Mouse (Mus musculus) liver, embryonic 16.5 days (tissue): ENCODE data around the gene Tbx2. TPM values are rescaled to one million over a fixed set of nuclear protein-coding genes. Genes with fewer than 3 reads are reported as not detected.

Experiments used
- ATAC-seq: fragments of 200-750 bp; cut with Nextera tagmentation; 2 replicates; pipeline ENCODE4 v1.8.0; 2017; ENCODE audit warnings: low read depth, mild to moderate bottlenecking, moderate number of reproducible peaks, moderate library complexity
- H3K27ac ChIP-seq: fragments of 300-500 bp; sonication (generic); 2 replicates; pipeline ENCODE4 v1.5.1; 2014; ENCODE audit warnings: mild to moderate bottlenecking, low read length
- H3K27me3 ChIP-seq: fragments of 300-500 bp; sonication (generic); 2 replicates; pipeline ENCODE4 v1.6.1; 2014; ENCODE audit warnings: low read depth, low read length, mixed read lengths; ENCODE audit not compliant: control insufficient read depth, insufficient read depth
- H3K36me3 ChIP-seq: fragments of 300-500 bp; sonication (generic); 2 replicates; pipeline ENCODE4 v1.6.1; 2014; ENCODE audit warnings: mild to moderate bottlenecking; ENCODE audit not compliant: control insufficient read depth, insufficient read depth
- H3K4me1 ChIP-seq: fragments of 300-500 bp; sonication (generic); 2 replicates; pipeline ENCODE4 v1.6.1; 2014; ENCODE audit warnings: low read depth, low read length, mixed read lengths; ENCODE audit not compliant: control insufficient read depth
- H3K4me2 ChIP-seq: fragments of 300-500 bp; sonication (generic); 2 replicates; pipeline ENCODE4 v1.6.1; 2014; ENCODE audit warnings: low read depth, low read length, mixed read lengths
- H3K4me3 ChIP-seq: fragments of 300-500 bp; sonication (generic); 2 replicates; pipeline ENCODE4 v1.5.1; 2014; ENCODE audit warnings: low read depth, mild to moderate bottlenecking, low read length
- H3K9ac ChIP-seq: fragments of 300-500 bp; sonication (generic); 2 replicates; pipeline ENCODE4 v1.6.1; 2014; ENCODE audit warnings: low read depth, low read length
- H3K9me3 ChIP-seq: fragments of 300-500 bp; sonication (generic); replicated peaks from 2 replicates; pipeline ENCODE4 v1.6.1; 2016; ENCODE audit warnings: low read length; ENCODE audit not compliant: control insufficient read depth
- WGBS: fragments of 180-500 bp; shearing (Covaris S2); extraction: QIAGEN DNeasy Blood & Tissue Kit; methylation state at CpG from one replicate; pipeline ENCODE4 v1.1.7; 2014; ENCODE audit not compliant: insufficient replicate concordance; 5-methylcytosine and 5-hydroxymethylcytosine counted together
- polyA plus RNA-seq: library from polyadenylated mRNA; unstranded; fragments of >200 nt; fragmentation: Nextera tagmentation; extraction: Ambion mirVana; gene quantifications from 2 replicates; pipeline ENCODE4 v1.2.1, GENCODE M21; 2015

Tbx2 gene
- polyA plus RNA-seq, 1 experiment from 2014 or later, result 0.26 TPM

DNA sequence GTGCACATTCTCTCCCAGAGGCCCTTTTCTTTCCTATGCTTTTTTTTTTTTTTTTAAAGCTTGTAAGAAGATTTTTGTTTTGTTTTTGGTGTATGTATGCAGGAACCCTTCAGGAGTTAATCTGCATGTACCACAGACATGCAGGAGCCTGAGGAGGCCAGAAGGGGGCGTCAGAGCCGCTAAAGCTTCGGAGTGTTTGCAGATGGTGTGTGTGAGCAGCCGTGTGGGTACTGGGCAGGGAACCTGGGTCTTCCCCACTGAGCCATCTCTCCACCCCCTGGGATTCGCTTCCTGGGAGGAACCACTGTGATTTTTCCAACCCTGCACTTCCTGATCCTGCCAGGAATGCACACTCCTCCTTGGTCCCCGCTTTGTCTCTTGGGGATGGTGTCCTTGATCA, 18.4 kb downstream of the Tbx2 start:
- WGBS, result 30% methylated on average over 6 of the region's 6 CpGs
- ATAC-seq, result no peak
- peaks cover 31% of the 10 kb centered on the region for H3K27me3 ChIP-seq

GRCm38 (mm10) chr11:85857997-85858698, 25.8 kb downstream of the Tbx2 start:
- 32% methylated on average over 6 of the region's 6 CpGs for WGBS
- Histone ChIP-seq H3K9me3 (no peaks in the 10 kb centered on the region), H3K4me2 (no peak overlapping the region), H3K27ac (no peak overlapping the region), H3K4me3 (no peak overlapping the region), H3K27me3 (no peaks in the 10 kb centered on the region), H3K4me1 (no peaks in the 10 kb centered on the region), H3K9ac (no peak overlapping the region), H3K36me3 (no peaks in the 10 kb centered on the region)
- no peak for ATAC-seq

More for the DNA sequence above, 18.4 kb downstream of the Tbx2 start:
- Histone ChIP-seq H3K36me3 (no peaks in the 10 kb centered on the region), H3K4me1 (no peaks in the 10 kb centered on the region; the same call in 1 of the 2 replicates), H3K9me3 (no peaks in the 10 kb centered on the region), H3K4me2 (no peak overlapping the region), H3K27ac (no peak overlapping the region), H3K4me3 (no peak overlapping the region), H3K9ac (no peak overlapping the region)

GRCm38 (mm10) chr11:85864363-85864762, 32.0 kb downstream of the Tbx2 start:
- Histone ChIP-seq H3K9me3 (no peaks in the 10 kb centered on the region), H3K4me3 (no peak overlapping the region), H3K27me3 (no peaks in the 10 kb centered on the region), H3K36me3 (no peaks in the 10 kb centered on the region), H3K9ac (no peak overlapping the region), H3K4me1 (no peaks in the 10 kb centered on the region), H3K27ac (no peak overlapping the region), H3K4me2 (no peak overlapping the region)
- 27% methylated on average over 7 of the region's 7 CpGs for WGBS
- ATAC-seq, result no peak

- no peak overlapping the region for H3K27ac ChIP-seq
- ATAC-seq, result no peak
- H3K9me3 ChIP-seq, result no peaks in the 10 kb centered on the region
- no peak overlapping the region for H3K9ac ChIP-seq
- no peaks in the 10 kb centered on the region for H3K36me3 ChIP-seq
- H3K4me1 ChIP-seq, result no peaks in the 10 kb centered on the region
- H3K4me3 ChIP-seq, result no peak overlapping the region
- H3K4me2 ChIP-seq, result no peak overlapping the region
- WGBS, result 62% methylated on average over 24 of the region's 24 CpGs
- H3K27me3 ChIP-seq, result peaks cover 3% of the 10 kb centered on the region; the same call in 1 of the 2 replicates
Observed at GRCm38 (mm10) chr11:85876059-85876788, 43.9 kb downstream of the Tbx2 start.

- Histone ChIP-seq H3K27me3 (peaks cover 65% of the 10 kb centered on the region), H3K4me1 (no peaks in the 10 kb centered on the region), H3K27ac (no peak overlapping the region), H3K4me2 (no peak overlapping the region), H3K36me3 (no peaks in the 10 kb centered on the region), H3K9ac (no peak overlapping the region), H3K4me3 (no peak overlapping the region), H3K9me3 (no peaks in the 10 kb centered on the region)
- ATAC-seq, result no peak
- WGBS, result 62% methylated on average over 4 of the region's 4 CpGs
Observed at GRCm38 (mm10) chr11:85884498-85884897, 52.1 kb downstream of the Tbx2 start.

DNA sequence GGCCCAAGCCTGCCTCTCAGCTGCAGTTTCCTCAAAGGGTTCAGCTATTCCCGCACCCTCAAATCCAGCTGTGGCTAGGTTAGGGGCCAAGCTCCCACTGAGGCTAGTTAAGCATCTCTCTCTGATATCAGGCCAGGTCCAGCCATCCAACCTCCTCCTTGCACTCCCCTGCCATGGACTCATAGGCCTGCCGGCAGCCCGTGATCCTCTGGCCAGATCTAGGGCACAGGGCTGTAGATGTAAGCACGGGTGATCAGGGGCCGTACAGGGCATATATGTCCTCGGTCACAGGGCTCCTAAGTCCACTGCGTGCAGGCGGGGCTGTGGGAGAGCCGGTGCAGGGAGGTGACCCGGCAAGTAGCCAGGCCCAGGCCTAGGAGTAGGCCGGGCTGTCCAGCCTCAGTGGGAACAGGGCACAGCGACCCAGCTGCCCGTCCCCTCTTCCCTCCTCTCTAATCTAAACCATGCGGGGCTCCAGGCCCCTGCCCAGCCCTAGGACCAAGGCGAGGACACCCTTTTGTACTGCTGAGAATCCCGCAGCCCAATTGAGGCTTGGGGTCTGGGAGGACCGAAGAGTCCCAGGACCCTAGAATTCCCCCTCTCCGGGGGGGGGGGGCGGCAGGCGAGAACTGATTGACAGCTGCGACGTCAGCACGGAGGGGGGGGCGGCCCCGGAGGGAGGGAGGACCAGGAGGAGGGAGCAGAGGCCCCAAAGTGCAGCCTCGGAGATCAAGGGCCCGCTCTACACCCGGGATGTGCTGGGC, 53.5 kb downstream of the Tbx2 start, which contains the start of gene Tbx4:
Gene Tbx4, plus strand, starts transcription at position 758 of the 764 bp plus-strand sequence.
- H3K9ac ChIP-seq, result no peak within 1 kb of the TSS
- no peak within 1 kb of the TSS for H3K27ac ChIP-seq
- H3K27me3 ChIP-seq, result peaks cover 75% of the 10 kb centered on the region
- no peak within 1 kb of the TSS for H3K4me3 ChIP-seq
- 23% methylated on average over 23 of the region's 28 CpGs for WGBS
- H3K4me2 ChIP-seq, result no peak within 1 kb of the TSS
- no peaks in the 10 kb centered on the region for H3K4me1 ChIP-seq
- no peaks in the 10 kb centered on the region for H3K36me3 ChIP-seq
- H3K9me3 ChIP-seq, result no peaks in the 10 kb centered on the region
- no peak for ATAC-seq

- Histone ChIP-seq H3K4me3 (no peak overlapping the region), H3K9ac (no peak overlapping the region)
- no peak for ATAC-seq
Observed at GRCm38 (mm10) chr11:85886429-85886785, 54.1 kb downstream of the Tbx2 start.

GRCm38 (mm10) chr11:85887273-85887672, 54.9 kb downstream of the Tbx2 start:
- no peak for ATAC-seq
- H3K9ac ChIP-seq, result no peak overlapping the region
- H3K27me3 ChIP-seq, result peaks cover 90% of the 10 kb centered on the region
- no peak overlapping the region for H3K4me3 ChIP-seq
- no peaks in the 10 kb centered on the region for H3K36me3 ChIP-seq
- no peaks in the 10 kb centered on the region for H3K4me1 ChIP-seq
- no peak overlapping the region for H3K27ac ChIP-seq
- H3K4me2 ChIP-seq, result no peak overlapping the region
- no peaks in the 10 kb centered on the region for H3K9me3 ChIP-seq
- WGBS, result 26% methylated on average over 6 of the region's 6 CpGs

More at GRCm38 (mm10) chr11:85886429-85886785, 54.1 kb downstream of the Tbx2 start:
- Histone ChIP-seq H3K27ac (no peak overlapping the region), H3K9me3 (no peaks in the 10 kb centered on the region), H3K27me3 (peaks cover 81% of the 10 kb centered on the region), H3K36me3 (no peaks in the 10 kb centered on the region), H3K4me1 (no peaks in the 10 kb centered on the region), H3K4me2 (no peak overlapping the region)
- WGBS, result 6% methylated on average over 22 of the region's 22 CpGs
